Mouse (Mus musculus) midbrain, embryonic 10.5 days (tissue): Measurements from ENCODE around the gene Fsd1l. TPM values are rescaled to one million over a fixed set of nuclear protein-coding genes. Genes with fewer than 3 reads are reported as not detected.
"Not testable (repeated sequence)": the region's sequence is repeated elsewhere in the genome, so short reads cannot be mapped to it uniquely, and the experiment has no call there.

Experiments
- DNase-seq: peaks from one replicate; pipeline ENCODE4 v3.0.0-alpha.2; 2017; ENCODE audit warnings: low spot score
- H3K27ac ChIP-seq: fragments of 300-500 bp; sonication (generic); replicated peaks from 2 replicates; pipeline ENCODE4 v1.5.1; 2016; ENCODE audit warnings: mild to moderate bottlenecking
- H3K27me3 ChIP-seq: fragments of 300-500 bp; sonication (generic); 2 replicates; pipeline ENCODE4 v1.6.1; 2016; ENCODE audit warnings: low read depth, mild to moderate bottlenecking; ENCODE audit not compliant: poor library complexity, severe bottlenecking
- H3K36me3 ChIP-seq: fragments of 300-500 bp; sonication (generic); 2 replicates; pipeline ENCODE4 v1.6.1; 2016; ENCODE audit warnings: mild to moderate bottlenecking, moderate library complexity
- H3K4me1 ChIP-seq: fragments of 300-500 bp; sonication (generic); 2 replicates; pipeline ENCODE4 v1.6.1; 2016
- H3K4me3 ChIP-seq: fragments of 300-500 bp; sonication (generic); 2 replicates; pipeline ENCODE4 v1.5.1; 2016; ENCODE audit warnings: mild to moderate bottlenecking, moderate library complexity
- H3K9me3 ChIP-seq: fragments of 300-500 bp; sonication (generic); replicated peaks from 2 replicates; pipeline ENCODE4 v1.6.1; 2016; ENCODE audit warnings: mild to moderate bottlenecking
- WGBS: fragments of 180-500 bp; shearing (Covaris S2); methylation state at CpG from one replicate; pipeline ENCODE4 v1.1.7; 2016; 5-methylcytosine and 5-hydroxymethylcytosine counted together
- polyA plus RNA-seq: library from polyadenylated mRNA; unstranded; fragments of >200 nt; fragmentation: Nextera tagmentation; extraction: Ambion mirVana; gene quantifications from 2 replicates; pipeline ENCODE4 v1.2.1, GENCODE M21; 2016

The Fsd1l gene
- polyA plus RNA-seq, 1 experiment from 2014 or later = 28.1 TPM

DNA sequence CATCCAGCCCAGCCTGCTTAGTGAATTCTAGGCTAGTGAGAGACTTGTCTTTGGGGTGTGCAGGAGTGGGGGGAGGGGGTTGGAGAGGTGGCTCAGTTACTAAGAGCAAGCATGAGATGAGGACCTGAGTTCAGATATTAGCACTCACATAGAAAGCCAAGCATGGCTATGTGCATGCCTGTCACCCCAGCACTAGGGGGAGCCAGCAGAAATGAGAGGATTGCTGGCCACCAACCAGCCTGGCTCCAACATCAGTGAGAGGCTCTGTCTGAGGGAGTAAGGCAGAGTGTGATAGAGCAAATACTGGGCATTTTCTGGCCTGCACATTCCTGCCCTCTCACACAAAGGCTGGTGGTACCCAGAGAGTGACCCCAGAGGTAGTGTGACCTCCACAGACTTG is 84.7 kb downstream of the Fsd1l start:
- H3K27ac ChIP-seq = no peak overlapping the region
- H3K27me3 ChIP-seq = no peaks in the 10 kb centered on the region
- H3K4me1 ChIP-seq = peaks cover 12% of the 10 kb centered on the region
- no peak overlapping the region for H3K4me3 ChIP-seq
- H3K36me3 ChIP-seq = peaks cover 13% of the 10 kb centered on the region
- no peak for DNase-seq
- no peaks in the 10 kb centered on the region for H3K9me3 ChIP-seq

DNA sequence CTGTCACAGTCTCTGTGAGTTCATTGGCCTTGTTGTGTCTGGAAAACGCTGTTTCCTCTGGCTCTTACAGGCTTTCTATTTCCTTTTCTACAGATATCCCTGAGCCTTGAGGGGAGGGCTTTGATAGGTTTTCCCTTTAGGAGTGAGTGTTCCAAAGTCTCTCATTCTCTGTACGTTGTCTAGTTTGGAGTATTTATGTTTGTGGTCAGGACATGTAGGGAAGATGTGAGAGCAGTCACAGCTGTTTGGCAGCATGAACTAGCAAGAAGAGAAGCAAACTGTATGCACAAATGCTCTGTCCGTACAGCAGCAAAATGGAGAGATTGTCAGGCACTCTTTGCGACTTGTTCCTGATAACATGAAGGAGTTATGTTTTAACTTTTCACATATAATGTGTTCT is 86.3 kb downstream of the Fsd1l start:
- 86% methylated on average over 4 of the region's 4 CpGs for WGBS
- no peak overlapping the region for H3K4me3 ChIP-seq
- H3K27ac ChIP-seq = no peak overlapping the region
- DNase-seq = no peak
- no peaks in the 10 kb centered on the region for H3K9me3 ChIP-seq
- H3K4me1 ChIP-seq = peaks cover 12% of the 10 kb centered on the region
- no peaks in the 10 kb centered on the region for H3K27me3 ChIP-seq
- peaks cover 26% of the 10 kb centered on the region for H3K36me3 ChIP-seq

DNA sequence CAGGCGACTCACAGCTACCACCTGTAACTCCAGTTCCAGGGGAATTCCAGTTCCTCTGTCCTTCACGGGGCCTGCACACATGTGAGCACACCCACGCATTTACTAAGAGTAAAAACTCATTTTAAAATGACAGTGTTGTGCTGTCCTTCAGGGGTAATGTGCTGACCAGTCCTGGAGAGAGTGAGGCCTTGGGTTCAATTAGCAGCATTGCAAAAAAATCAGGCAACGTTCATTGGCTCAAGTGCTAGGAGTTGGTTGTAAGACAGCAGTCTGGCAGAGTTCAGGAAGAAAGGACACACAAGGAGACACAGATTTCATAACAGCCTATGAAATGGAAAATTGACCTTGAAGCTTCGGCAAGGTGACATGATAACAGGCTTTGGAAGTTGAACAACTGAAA is 87.0 kb downstream of the Fsd1l start:
- no peak for DNase-seq
- peaks cover 30% of the 10 kb centered on the region for H3K36me3 ChIP-seq
- WGBS = 86% methylated on average over 5 of the region's 5 CpGs
- no peaks in the 10 kb centered on the region for H3K9me3 ChIP-seq
- H3K27ac ChIP-seq = no peak overlapping the region
- H3K27me3 ChIP-seq = no peaks in the 10 kb centered on the region
- no peak overlapping the region for H3K4me3 ChIP-seq
- H3K4me1 ChIP-seq = peaks cover 12% of the 10 kb centered on the region

DNA sequence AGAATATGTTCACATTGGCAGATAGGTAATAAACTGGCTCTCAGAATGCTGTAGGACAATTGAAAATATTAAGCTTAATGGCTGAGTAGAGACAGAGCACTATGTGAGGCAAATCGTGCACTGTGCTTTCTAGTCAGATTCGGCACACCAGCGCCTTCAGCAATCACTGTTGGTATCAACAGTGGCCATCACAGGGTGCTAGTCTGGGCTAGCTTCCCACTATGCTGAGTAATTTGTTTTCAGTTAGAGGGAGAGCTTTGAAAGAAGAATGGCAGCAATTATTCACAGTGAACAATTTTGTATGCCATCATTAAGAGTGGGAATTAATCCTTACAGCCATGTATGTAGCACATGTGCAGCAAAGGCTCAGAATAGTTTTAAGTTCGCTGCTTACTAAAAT is 91.2 kb downstream of the Fsd1l start:
- no peaks in the 10 kb centered on the region for H3K9me3 ChIP-seq
- DNase-seq = no peak
- peaks cover 64% of the 10 kb centered on the region for H3K36me3 ChIP-seq
- 89% methylated on average over 4 of the region's 4 CpGs for WGBS
- no peaks in the 10 kb centered on the region for H3K4me1 ChIP-seq
- no peak overlapping the region for H3K27ac ChIP-seq
- H3K4me3 ChIP-seq = no peak overlapping the region
- H3K27me3 ChIP-seq = no peaks in the 10 kb centered on the region

DNA sequence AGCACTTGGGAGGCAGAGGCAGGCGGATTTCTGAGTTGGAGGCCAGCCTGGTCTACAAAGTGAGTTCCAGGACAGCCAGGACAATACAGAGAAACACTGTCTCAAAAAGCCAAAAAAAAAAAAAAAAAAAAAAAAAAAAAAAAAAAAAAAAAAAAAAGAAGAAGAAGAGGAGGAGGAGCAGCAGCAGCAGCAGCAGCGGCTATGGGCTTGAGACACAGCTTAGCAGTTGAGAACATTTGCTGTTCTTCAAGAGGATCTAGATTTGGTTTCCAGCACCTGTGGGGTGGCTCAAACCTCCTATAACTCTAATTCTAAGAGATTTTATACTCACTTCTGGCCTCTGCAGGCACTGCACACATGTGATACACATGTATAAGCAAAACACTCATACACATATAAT is 94.8 kb downstream of the Fsd1l start:
- not testable (repeated sequence) for H3K9me3 ChIP-seq, H3K27ac ChIP-seq, H3K4me1 ChIP-seq, H3K4me3 ChIP-seq, DNase-seq, H3K27me3 ChIP-seq
- peaks cover 87% of the 10 kb centered on the region for H3K36me3 ChIP-seq
- WGBS = 92% methylated on average over 2 of the region's 2 CpGs

DNA sequence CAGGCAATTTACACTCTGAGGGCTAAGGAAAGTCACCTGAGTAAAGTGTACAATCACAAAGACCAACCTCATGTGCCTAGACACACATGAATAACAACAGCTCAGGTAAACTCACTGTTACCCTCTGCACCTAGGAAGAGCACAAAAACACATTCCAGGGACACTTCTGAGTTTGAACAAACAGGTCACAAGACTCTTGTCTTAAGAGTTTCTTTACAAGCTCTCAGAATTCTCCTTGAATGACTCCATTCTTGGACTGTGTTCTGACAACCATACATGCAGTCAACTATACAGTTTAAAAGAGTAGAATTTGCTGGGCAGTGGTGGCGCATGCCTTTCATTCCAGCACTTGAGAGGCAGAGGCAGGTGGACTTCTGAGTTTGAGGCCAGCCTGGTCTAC is 96.8 kb downstream of the Fsd1l start:
- Histone ChIP-seq H3K36me3 (peaks cover 92% of the 10 kb centered on the region), H3K27me3 (no peaks in the 10 kb centered on the region), H3K9me3 (no peaks in the 10 kb centered on the region), H3K27ac (no peak overlapping the region), H3K4me1 (no peaks in the 10 kb centered on the region), H3K4me3 (no peak overlapping the region)
- no peak for DNase-seq
- 94% methylated on average over 1 of the region's 1 CpGs for WGBS

DNA sequence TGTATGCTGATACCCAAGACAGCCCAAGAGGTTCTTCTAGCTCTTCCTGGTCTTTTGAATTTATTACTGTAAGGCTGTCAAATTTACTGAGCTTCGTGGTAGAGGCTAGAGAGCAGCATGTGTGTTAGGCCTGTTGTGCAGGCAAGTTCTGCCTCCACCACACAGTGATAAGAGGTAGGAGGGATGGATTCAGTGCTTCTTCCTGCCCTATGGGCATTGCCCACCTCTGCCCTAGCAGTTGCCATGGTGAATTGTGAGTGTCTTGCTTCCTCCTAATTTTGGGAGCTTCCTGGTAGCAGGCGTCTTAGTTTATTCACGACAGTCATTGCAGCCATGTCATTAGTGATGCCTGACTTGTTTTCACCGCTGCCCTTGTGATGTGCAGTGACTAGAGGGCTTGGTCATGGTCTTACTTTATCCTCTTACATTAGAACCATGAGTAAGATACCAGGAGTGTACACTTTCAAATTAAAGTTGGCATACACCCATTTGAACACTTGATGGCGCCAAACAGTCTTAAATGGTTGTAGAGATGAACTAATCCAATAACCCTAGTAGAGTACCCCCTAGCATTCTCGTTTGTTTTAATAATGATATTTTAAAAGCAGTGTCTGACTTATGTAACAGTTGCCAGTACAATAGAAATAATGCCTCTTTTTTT is 107.8 kb downstream of the Fsd1l start:
- no peaks in the 10 kb centered on the region for H3K27me3 ChIP-seq
- no peak overlapping the region for H3K4me3 ChIP-seq
- no peak overlapping the region for H3K27ac ChIP-seq
- no peaks in the 10 kb centered on the region for H3K4me1 ChIP-seq
- H3K36me3 ChIP-seq = peaks cover 73% of the 10 kb centered on the region
- peak; percentile 32 for DNase-seq
- no peaks in the 10 kb centered on the region for H3K9me3 ChIP-seq
- 37% methylated on average over 6 of the region's 6 CpGs for WGBS

DNA sequence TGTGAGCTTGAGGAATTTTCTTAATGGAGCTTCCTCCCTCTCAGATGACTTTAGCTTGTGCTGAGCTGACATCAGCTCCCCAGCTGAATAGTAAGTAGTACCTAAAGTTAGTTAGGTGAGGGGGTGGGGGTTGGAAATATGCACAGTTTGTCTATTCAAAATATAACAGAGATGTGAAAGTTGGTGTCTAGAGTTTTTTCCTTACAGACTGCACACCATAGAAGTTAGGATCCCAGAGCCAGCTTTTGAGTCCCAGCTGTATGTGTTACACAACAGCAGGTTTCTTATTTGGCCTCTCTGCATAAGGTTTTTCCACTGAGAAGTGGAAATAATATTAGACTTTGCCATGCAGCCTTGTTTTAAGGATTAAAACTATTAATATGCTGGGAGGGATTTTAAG is 118.6 kb downstream of the Fsd1l start:
- Histone ChIP-seq H3K9me3 (no peaks in the 10 kb centered on the region), H3K27me3 (no peaks in the 10 kb centered on the region), H3K4me1 (no peaks in the 10 kb centered on the region), H3K27ac (no peak overlapping the region), H3K36me3 (peaks cover 48% of the 10 kb centered on the region), H3K4me3 (no peak overlapping the region)
- DNase-seq = no peak

DNA sequence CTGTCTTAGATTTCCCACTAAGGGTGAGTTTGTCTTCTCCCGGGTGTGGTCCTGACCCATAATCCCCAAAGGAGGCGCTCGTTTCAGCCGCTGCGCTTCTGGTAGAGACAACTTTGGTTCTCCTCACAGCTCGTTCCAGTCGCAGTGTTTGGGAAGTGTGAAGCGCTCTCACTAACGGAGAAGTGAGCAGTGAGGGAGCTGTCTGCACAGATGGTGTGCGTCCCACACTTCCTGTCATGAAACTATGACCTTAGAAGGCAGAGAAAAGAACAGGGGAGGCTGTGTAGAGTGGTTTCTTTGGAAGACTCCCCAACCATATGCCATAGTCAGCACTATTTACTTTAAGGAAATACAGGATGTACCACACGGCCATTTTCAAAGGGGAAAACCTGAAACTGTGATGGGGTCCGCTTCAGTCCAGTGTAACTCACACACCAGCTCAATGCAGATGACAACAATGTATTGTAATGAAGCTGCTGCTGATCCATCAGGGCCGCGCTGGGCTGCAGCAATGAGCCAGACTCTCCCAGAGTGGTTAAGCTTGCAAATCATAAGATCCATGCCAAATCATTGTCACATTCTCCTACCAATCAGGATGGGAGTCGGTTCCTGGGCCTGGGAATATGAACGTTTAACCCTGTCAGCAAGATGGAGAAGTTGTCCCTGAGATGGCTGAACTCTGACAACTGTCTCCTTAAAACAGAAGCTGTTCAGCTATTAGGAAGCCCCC is 119.3 kb downstream of the Fsd1l start:
- peaks cover 50% of the 10 kb centered on the region for H3K36me3 ChIP-seq
- no peaks in the 10 kb centered on the region for H3K9me3 ChIP-seq
- no peaks in the 10 kb centered on the region for H3K4me1 ChIP-seq
- no peak overlapping the region for H3K27ac ChIP-seq
- DNase-seq = no peak
- WGBS = 84% methylated on average over 16 of the region's 16 CpGs
- H3K27me3 ChIP-seq = no peaks in the 10 kb centered on the region
- H3K4me3 ChIP-seq = no peak overlapping the region

Other genes with a start within 250 kb of the Fsd1l start
- 8.7 and 10.5 TPM in 2 replicates for gene Slc44a1, start 191.1 kb upstream of the Fsd1l start, polyA plus RNA-seq
- 25.4 and 27.9 TPM in 2 replicates for gene Fktn, start 82.5 kb downstream of the Fsd1l start, polyA plus RNA-seq
- gene Tal2, start 148.2 kb downstream of the Fsd1l start, polyA plus RNA-seq = 22.1 and 33.5 TPM in 2 replicates
- gene Tmem38b, start 194.6 kb downstream of the Fsd1l start, polyA plus RNA-seq = 9.7 and 9.8 TPM in 2 replicates